Mouse (Mus musculus): ENCODE results near the gene Gpr107.

Gene Gpr107

DNA sequence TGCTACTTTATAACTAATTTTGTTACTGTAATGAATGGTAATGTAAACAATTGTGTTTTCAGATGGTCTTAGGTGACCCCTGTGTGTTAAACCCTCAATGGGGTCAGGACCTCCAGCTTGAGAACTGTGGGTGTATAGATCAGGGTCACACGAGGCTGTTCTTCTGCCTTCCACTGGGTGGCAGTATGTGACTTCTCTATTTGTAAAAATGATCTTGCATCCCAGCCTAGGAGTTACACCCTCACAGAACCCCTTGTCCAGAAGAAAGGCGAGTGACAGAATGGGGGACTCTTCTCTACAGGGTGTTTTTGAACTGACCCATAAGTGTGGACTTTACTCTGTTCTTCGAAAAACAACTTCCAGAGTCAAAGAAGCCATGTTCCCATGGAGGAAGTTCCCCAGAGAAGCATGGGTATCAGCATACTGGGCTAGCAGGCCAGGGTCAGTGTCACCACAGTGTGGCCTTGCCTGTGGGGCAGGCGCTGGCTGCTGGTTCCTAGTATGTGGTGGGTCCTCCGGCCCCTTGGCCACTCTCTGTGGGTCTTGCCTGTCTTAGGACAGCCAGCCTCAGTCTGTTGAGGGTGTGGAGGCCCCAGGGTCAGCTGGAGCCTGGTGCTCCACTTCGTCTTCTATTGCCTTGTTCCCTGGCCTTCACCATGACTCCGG is 42.4 kb downstream of the Gpr107 start:
- DNase-seq (ENCODE audit: low read depth in 1 of 2, low spot score in 2 of 2) = no peak

DNA sequence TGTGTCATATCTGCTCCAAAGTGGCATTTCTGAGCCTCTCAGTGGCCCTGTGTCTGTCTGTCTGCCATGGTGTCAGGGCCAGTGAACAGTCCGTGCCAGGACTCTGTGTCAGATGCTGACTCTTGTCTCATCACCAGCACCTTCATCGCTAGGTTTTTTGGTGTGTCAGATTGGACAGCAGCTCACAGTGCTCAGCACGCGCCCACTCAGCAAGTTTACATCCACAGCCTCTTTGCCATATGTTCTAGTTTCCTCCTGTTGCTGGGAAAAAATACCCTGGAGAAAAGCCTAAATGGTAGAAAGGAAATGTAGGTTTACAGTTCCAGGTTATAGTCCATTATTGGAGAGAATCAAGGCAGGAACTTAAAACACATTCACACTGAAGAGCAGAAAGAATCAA is 46.5 kb downstream of the Gpr107 start:
- DNase-seq (ENCODE audit: low read depth in 1 of 2, low spot score in 2 of 2) = no peak

DNA sequence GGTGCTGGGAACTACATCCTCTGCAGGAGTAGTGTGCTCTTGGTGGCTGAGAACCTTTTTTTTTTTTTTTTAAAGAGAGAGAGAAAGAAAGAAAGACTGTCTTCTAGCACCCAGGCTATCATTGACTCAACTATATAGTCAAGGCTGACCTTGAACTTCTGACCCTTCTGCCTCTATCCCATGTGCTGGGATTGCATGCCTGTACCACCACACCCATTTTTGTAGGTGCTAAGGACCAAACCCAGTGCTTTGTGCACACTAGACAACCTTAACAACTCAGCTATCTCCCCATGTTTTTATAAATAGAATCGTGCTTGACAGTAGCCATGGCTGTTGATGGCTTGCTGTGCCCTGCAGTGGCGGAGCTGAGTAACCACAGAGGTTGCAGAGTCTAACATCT is 47.9 kb downstream of the Gpr107 start:
- no peak for DNase-seq (ENCODE audit: low read depth in 1 of 2, low spot score in 2 of 2)

DNA sequence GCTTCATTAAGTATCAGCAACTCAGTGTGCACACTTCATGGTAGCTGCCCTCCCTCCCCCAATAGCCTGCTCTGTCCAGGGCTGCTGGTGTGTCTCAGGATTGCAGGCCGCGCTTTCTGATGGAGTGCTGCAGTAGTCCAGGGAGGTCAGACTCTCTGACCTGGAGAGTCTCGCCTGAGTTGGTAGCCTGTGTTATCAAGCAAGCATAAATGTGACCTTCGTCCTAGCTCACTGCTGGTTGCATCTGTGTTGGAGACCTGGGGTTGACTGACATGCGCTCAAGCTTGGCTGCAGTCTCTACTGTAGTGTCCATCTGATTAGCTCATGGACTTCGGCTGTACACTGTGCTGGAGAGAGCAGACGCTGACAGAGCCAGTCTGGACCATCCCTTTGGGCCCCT is 49.7 kb downstream of the Gpr107 start:
- no peak for DNase-seq (ENCODE audit: low read depth in 1 of 2, low spot score in 2 of 2)

DNA sequence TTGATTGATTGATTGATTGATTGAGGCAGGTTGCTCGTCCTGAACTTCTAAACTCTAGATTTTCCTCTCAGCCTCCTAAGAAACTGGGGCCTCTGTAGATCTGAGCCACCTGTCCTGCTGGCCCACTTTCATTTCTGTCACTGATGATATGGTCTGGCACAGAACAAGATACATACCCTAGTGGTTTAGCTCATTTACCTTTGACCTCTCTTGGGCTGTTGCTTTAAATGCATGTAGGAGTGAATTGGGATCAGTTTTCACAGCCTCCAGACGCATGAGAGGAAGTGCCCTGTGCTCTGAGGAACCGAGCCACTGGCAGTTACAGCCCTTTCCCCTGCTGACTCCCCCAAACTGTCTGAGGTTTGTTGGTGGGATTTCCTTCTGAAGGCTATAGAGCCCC is 50.2 kb downstream of the Gpr107 start:
- DNase-seq (ENCODE audit: low read depth in 1 of 2, low spot score in 2 of 2) = no peak

DNA sequence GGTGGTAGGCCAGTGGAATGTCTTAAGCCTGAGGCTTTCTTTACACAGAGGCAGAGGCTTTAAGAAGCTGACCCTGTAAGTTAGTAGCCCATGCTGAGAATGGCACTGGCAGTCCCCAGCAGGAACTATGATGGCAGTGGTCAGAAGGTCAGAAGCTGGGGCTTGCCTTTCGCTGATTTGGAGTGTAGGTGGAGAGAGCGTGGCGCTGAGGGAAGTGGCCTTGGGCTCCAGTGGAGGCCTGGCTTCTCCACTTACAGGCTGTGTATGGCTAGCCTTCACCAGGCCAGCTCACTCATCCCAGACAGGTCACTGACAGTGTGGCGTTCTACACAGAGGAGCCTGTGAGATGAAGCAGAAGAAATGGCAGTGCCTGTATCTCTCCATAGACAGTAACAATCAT is 50.8 kb downstream of the Gpr107 start:
- no peak for DNase-seq (ENCODE audit: low read depth in 1 of 2, low spot score in 2 of 2)

DNA sequence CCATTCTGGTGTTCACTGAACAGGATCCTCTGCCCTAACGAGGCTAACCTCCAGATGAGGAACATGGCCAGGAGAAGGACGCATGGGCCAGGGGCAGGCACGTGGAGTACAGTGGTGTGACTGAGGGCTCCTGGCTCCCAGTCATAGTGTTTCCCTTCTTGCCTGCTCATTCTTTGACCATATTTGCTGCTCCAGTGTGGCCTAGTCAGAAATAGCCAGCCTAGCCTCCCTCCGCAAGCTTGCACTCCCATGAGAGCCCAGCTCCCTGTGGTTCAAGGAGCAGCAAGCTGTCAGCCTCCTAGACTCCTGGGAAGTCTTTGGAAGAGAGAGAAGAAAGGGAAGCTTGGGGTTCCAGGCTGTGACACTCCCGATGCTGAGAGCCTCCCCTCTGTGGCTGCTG is 52.6 kb downstream of the Gpr107 start:
- DNase-seq (ENCODE audit: low read depth in 1 of 2, low spot score in 2 of 2) = no peak

DNA sequence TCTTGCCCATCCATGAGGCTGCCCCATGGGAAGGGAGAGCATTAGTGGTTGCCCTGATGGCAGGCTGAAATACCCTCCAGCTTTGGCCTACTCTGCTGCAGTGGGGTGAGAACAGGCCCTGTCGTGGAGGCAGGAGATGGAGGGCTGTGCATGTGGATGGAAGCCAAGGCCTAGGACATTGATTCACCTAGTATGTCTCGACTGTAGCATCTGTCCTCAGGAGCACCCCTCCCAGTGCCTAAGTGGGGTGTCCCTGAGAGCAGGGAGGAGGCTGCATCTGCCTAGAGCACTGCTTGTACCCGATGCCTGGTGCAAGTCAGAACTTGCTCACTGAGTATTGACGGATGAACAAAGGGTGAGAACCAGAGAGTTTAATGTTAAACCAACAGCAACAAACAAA is 54.1 kb downstream of the Gpr107 start:
- DNase-seq (ENCODE audit: low read depth in 1 of 2, low spot score in 2 of 2) = no peak

DNA sequence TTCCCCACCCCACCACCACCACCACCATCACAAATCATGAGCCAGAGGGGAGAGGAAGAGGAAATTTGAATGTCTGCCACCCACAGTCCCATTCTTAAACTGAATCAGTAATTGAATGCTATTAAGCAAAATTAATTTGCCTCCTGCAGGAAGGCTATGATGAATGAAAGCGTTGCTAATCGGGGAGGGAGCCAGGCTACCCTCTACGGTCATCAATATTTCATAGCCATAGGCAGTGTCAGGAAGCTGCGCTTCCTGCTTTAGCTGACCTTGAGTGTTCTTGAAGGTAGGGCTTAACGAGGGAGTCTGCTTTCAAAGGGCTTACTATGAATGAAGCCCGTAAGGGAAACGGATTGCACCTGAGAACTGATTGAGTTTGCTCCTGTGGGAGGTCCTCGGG is 54.8 kb downstream of the Gpr107 start:
- DNase-seq (ENCODE audit: low read depth in 1 of 2, low spot score in 2 of 2) = no peak

DNA sequence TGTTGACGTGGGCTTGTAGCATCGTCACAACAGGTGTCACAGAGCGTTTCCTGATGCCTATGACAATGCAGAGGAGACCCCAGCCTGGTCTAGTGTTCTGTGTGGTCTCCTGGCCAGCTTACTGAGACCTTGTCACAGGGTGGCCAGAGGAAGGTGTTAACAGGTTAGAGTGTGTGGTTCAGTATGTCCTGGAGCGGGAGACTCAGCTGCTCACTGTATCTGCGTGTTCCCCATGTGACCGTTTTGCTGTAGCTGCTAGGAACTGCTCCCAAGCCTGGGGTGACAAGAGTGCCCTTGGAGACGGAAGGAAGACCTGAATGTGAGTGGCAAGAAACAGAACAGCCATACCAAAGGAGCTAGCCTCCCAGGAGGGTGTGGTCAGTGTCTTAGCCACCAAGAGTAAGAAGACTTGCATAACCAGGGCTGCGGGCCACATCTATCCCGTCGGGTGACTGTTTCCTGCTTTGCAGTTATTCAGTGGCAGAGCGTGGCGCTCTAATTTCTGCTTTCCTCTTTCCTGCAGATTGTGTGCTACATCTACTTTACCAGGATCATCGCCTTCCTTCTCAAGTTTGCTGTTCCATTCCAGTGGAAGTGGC is 56.5 kb downstream of the Gpr107 start:
- DNase-seq (ENCODE audit: low read depth in 1 of 2, low spot score in 2 of 2) = peak; percentile 34 to 50

DNA sequence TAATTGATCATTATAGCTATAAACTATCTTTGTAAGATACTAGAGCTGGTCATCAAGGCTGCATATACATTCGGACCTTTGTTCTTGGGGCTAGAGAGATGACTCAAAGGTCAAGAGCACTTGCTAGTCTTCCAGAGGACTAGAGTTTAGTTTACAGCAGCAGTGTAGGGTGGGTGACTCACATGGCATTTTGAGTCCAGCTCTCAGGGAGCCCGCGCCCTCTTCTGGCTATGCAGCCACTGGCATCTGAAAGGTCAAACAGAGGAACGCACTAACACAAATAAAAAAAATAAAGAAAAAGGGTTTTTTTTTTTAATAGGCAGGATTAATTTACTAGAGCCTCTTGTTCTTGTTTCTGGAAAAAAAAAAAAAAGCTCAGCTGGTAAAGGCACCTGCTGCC is 57.4 kb downstream of the Gpr107 start:
- no peak for DNase-seq (ENCODE audit: low read depth in 1 of 2, low spot score in 2 of 2)

DNA sequence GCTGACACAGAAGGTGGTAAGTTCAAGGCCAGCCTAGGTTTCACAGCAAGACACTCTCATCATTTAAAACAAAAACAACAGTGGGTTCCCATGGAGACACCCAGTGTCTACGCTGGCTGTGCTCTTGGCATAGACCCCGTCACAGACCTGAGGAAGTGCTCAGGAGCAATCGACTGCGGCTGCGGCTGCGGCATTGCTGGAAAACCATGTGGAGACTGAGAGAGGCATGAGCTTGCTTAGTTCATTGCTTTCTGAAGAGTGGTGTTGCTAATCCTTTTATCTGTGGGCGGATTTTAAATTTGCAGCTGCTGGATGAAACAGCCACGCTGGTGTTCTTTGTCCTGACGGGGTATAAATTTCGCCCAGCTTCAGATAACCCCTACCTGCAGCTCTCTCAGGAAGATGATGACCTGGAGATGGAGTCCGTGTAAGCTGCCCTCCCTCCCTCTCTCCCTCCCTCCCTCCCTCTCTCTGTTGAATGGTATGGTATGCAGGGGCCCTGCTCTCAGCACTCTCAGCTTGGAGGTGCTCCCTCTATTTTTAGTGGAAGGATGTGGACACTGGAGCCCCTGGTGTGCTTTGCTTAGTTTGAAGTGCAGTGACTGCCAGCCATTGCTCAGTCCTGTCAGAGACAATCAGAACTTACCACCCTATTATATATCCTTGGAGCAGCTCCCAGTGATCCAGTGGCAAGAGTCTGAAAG is 58.2 kb downstream of the Gpr107 start:
- no peak for DNase-seq (ENCODE audit: low read depth in 1 of 2, low spot score in 2 of 2)

DNA sequence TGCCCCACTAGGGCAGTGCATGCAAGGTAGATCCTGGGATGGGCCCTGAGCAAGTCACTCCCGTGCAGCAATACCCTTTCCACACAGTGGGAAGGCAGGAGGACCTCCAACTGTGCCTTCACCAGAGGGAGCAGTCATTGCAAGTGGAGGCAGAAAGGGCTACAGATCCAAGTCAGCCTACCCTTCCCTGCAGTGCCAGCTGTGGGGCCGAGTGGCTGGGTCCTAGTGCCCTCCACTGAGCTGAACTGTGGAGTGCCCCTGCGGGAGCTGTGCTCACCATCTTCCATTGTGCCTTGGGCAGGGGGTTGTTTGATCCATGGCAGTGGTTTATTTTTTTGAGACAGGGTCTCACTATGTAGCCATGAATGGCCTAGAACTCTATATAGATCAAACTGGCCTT is 59.1 kb downstream of the Gpr107 start:
- DNase-seq (ENCODE audit: low read depth in 1 of 2, low spot score in 2 of 2) = no peak

DNA sequence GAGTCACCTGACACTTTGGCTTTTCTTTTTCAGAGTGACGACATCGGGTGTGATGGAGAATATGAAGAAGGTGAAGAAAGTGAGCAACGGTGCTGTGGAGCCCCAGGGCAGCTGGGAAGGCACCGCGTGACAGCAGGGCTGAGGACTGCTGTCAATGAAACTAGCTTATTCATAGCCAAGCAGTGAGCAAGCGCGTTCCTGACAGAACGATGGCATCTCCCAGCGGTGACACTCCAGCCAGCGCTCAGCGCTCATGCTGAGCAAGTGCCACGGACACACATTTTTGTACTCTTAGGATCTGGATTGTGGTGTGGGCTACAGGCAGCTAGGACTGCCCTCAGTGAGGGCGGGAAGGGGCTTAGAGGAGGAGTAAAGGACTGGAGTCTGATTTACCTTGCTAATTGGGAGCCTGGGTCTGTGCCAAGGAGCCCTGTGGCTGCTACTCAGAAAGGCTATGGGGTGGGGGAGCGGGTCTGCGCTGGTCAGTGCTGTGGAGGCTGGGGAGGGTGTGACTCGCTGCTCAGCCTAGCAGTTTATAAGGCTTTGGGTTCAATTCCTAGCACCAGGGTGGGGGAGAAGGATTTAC is 62.2 kb downstream of the Gpr107 start:
- no peak for DNase-seq (ENCODE audit: low read depth in 1 of 2, low spot score in 2 of 2)

DNA sequence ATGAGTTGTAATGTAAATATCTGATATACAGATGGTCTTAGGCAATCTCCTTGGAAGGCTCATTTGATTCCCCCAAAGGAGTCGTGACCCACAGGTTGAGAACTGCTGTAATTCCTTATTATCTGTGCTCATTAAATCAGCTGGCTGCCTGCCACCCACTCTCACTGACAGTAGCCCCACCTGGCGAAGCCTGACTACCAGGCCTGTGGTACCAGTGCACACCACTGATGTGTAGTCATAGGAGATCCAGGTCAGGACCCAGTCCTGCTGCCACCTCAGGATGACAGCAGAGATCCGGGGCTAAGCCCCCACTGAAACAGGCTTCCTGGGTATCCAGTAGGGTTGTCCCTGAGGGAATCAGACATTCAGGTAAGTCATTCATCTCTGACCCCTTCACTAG is 66.5 kb downstream of the Gpr107 start:
- DNase-seq (ENCODE audit: low read depth in 1 of 2, low spot score in 2 of 2) = no peak

DNA sequence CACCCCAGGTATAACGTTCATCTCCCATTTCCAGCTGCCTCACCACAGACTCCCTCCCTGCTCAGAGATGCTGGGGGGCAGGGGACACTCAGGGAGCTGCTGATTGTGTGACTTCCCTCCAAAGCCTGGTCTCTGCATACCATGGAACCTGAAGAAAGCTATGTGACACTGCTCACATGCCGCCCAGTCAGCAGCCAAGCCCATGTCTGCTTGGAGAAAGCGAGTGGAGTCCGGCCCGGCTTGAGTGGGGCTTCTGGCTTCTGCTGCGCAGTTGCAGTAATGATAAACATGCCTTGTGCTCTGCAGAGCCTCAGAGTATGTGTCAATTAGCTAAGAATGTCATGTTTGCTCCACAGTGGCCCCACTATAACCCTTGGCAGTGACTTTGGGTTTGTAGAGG is 67.4 kb downstream of the Gpr107 start:
- no peak for DNase-seq (ENCODE audit: low read depth in 1 of 2, low spot score in 2 of 2)

DNA sequence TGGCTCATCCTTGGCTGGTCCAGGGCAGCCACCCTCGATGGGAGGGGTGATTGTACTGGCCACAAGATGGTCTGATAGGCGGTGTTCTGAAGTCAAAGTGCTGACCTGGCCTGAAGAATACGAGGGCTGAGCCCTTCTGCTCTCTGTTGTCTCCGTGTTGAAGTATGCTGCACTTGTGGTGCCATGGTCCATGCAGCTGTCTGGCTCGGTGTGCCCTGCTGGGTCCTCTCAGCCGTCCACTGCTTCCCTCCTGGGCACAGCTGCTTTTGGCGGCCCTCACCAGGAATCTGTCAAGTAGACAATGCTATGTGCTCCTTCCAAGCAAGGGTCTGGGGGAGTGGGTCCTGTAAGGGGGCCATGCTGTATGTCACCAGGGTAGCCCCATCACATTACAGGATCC is 68.7 kb downstream of the Gpr107 start:
- no peak for DNase-seq (ENCODE audit: low read depth in 1 of 2, low spot score in 2 of 2)

DNA sequence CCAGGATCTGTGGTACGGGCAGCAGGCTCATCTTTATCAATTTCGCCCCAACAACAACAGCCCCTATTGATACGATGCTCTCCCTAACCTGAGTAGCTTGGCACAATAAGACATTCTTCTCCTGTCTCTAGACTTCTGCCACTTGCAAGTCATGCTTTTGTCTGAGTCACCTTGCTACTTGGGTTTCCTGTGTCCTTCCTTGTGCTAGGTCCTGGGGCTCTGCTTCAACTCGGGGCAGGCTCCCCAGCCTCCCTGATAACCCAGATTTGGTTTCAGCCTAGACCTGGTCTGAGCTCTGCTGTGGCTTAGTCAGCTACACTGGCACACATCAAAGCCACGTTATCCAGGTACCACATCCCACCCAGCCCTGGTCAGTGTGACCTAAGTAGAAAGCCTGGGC is 69.5 kb downstream of the Gpr107 start:
- no peak for DNase-seq (ENCODE audit: low read depth in 1 of 2, low spot score in 2 of 2)

DNA sequence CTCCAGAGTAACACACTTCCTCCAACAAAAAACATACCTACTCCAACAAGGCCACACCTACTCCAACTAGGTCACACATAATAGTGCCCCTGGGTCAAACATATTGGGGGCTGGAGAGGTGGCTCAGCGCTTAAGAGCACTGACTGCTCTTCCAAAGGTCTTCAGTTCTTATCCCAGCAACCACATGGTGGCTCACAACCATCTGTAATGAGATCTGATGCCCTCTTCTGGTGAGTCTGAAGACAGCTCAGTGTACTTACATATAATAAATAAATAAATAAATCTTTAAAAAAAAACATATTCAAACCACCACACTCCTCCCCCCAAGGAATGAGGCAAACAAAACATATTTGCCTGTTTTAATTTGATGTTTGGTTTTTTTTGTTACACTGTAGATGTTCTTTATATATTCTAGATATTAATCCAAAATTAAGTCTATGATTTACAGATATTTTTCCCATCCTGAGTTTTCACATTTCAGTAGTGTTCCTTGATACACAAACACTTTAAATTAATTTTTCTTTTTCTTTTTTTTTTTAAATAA is 76.7 kb downstream of the Gpr107 start:
- DNase-seq (ENCODE audit: low read depth in 1 of 2, low spot score in 2 of 2) = no peak

DNA sequence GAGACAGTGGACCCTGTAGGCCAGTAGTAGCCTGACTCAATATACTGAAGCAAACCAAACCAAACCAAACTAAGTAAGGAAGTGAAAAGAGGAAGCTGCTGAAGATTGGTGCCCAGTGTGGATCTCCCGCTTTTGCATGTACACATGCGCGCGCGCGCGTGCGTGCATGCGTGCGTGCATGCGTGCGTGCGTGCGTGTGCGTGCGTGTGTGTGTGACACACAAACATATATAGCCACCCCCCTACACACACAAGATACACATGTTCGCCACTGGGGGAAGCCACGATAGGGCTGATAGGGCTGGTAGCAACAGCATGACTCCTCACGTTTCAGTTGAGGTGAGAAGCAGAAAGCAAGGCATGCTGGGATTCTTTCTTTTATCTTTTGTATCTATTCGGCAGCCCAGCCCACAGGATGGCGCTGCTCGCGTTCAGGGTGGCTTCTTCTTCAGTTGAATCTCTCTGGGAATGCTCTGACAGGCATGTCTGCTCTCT is 87.1 kb downstream of the Gpr107 start:
- peak; percentile 24 to 40 for DNase-seq (ENCODE audit: low read depth in 1 of 2, low spot score in 2 of 2)

DNA sequence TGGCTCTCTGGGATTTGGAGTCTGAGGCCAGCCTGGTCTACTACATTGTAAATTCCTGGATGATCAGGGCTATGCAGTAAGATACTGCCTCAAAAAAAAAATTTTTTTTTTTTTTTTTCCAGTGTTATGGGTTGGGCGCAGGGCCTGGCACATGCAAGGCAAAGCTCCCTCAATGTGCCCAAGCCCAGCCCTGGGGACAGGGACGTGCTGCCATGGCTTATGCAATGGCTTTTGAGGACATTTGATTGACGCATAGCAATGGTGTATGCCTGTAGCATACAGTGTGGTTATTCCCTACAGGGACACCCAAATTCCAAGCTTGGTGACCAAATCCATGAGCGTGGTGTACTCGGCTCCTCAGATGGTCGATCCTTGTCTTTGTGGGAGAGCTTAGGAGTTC is 87.7 kb downstream of the Gpr107 start:
- no peak for DNase-seq (ENCODE audit: low read depth in 1 of 2, low spot score in 2 of 2)

DNA sequence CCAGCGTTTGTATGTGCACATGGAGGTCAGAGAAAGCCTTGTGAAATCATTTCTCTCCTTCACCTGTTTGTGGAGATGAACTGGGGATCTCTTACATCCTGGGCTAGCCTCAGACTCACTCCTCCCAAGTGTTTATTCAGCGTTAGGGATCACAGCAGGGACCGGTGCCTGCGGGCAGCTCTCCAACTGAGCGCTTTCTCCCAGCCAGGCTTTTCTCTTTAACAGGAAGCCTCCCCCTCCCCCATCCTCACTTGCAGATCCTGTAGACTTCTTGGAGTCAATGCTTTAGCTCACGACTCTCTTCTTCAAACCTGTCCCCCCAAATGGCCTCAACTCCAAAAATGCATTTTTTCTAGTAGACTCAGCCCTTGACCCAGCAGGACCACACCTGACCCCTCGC is 89.5 kb downstream of the Gpr107 start:
- no peak for DNase-seq (ENCODE audit: low read depth in 1 of 2, low spot score in 2 of 2)
